Mouse (Mus musculus) intestine, postnatal 0 days (tissue): ENCODE results near the gene Rnf144b. TPM values are rescaled to one million over a fixed set of nuclear protein-coding genes. Genes with fewer than 3 reads are reported as not detected.

ENCODE experiments used
- ATAC-seq: fragments of 200-750 bp; cut with Nextera tagmentation; 2 replicates; pipeline ENCODE4 v1.8.0; 2017; ENCODE audit warnings: mild to moderate bottlenecking, moderate TSS enrichment, moderate library complexity
- H3K27ac ChIP-seq: fragments of 300-500 bp; sonication (generic); 2 replicates; pipeline ENCODE4 v1.5.1; 2014; ENCODE audit warnings: mild to moderate bottlenecking, low read depth, low read length, moderate library complexity
- H3K27me3 ChIP-seq: fragments of 300-500 bp; sonication (generic); replicated peaks from 2 replicates; pipeline ENCODE4 v1.6.1; 2014; ENCODE audit warnings: low read length, mixed read lengths; ENCODE audit not compliant: control insufficient read depth, insufficient read depth
- H3K36me3 ChIP-seq: fragments of 300-500 bp; sonication (generic); 2 replicates; pipeline ENCODE4 v1.6.1; 2014; ENCODE audit warnings: mild to moderate bottlenecking, moderate library complexity; ENCODE audit not compliant: control insufficient read depth, insufficient read depth
- H3K4me1 ChIP-seq: fragments of 300-500 bp; sonication (generic); replicated peaks from 2 replicates; pipeline ENCODE4 v1.6.1; 2014; ENCODE audit warnings: antibody characterized with exemption, low read length, mixed read lengths; ENCODE audit not compliant: control insufficient read depth, insufficient read depth
- H3K4me2 ChIP-seq: fragments of 300-500 bp; sonication (generic); replicated peaks from 2 replicates; pipeline ENCODE4 v1.6.1; 2014; ENCODE audit warnings: low read depth, mild to moderate bottlenecking, moderate library complexity
- H3K4me3 ChIP-seq: fragments of 300-500 bp; sonication (generic); 2 replicates; pipeline ENCODE4 v1.5.1; 2014; ENCODE audit warnings: low read depth, low read length
- H3K9ac ChIP-seq: fragments of 300-500 bp; sonication (generic); 2 replicates; pipeline ENCODE4 v1.6.1; 2014; ENCODE audit warnings: mild to moderate bottlenecking, low read depth, low read length
- H3K9me3 ChIP-seq: fragments of 300-500 bp; sonication (generic); 2 replicates; pipeline ENCODE4 v1.6.1; 2016; ENCODE audit warnings: mixed run types; ENCODE audit not compliant: control insufficient read depth
- CTCF ChIP-seq: sonication (generic); IDR thresholded peaks from 2 replicates; pipeline ENCODE4 v1.5.1; 2016; ENCODE audit warnings: low read depth, mild to moderate bottlenecking, control low read depth, antibody characterized with exemption, moderate library complexity
- WGBS: fragments of 180-500 bp; shearing (Covaris S2); extraction: QIAGEN DNeasy Blood & Tissue Kit; methylation state at CpG from one replicate; pipeline ENCODE4 v1.1.7; 2014; 5-methylcytosine and 5-hydroxymethylcytosine counted together
- polyA plus RNA-seq: library from polyadenylated mRNA; unstranded; fragments of >200 nt; fragmentation: Nextera tagmentation; extraction: Ambion mirVana; gene quantifications from 2 replicates; pipeline ENCODE4 v1.2.1, GENCODE M21; 2015

The Rnf144b gene
- polyA plus RNA-seq = 1.7 and 2.0 TPM in 2 replicates

DNA sequence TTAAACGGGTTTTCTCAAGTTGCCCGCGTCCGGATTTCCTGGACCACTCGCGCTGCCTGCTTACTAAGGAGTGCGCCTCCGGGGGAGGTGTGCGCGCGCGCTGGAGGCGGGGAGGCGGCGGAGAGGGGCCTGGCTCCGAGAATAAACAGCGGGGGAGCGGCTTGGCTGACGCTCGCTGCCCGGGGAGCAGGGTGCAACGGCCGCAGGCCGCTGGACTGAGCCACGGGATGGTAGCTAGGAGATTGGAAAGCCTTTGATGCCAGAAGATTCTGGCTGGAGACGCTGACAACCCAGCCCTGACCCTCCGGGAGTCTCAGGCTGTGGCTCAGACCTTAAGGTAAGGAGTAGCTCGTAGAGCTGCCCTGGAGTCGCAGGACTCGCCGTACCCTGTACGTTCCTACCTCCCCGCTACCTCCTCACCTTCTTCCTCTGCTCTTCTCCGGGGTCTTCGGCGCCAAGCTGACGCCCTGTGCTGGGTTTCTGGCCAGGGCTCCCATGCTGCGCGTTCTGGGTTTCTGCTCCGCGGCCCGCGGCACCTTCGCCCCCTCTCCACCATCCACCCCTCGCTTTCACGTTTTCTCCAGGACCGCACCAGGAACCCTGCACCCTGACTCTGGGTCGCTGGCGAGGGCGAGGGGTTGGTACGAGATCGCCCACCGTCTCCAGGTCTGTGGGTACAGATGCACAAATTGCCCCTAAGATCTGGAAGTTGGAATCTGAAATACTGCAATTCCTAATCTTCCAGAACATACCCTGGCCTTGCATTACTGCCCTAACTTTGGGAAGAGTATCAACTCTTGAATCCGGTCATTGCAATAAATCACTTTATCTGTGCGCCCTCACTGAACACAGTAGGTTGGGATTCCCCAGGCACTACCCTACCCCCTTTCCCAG lies at the start of gene Rnf144b:
TSS of gene Rnf144b (plus strand) at position 120 of the 894 bp plus-strand sequence.
- Histone ChIP-seq H3K4me1 (no peaks in the 10 kb centered on the region; the same call in 1 of the 2 replicates), H3K4me3 (peak within 1 kb of the TSS; percentile 49), H3K4me2 (peak within 1 kb of the TSS; percentile 93), H3K27me3 (peaks cover 8% of the 10 kb centered on the region), H3K9me3 (no peaks in the 10 kb centered on the region), H3K36me3 (no peaks in the 10 kb centered on the region), H3K9ac (0 out of 2 replicates have a peak within 1 kb of the TSS, but pooled peaks have one; percentile 22), H3K27ac (no peak within 1 kb of the TSS)
- WGBS = 2% methylated on average over 55 of the region's 55 CpGs
- no peak for TF ChIP-seq CTCF
- ATAC-seq = no peak

DNA sequence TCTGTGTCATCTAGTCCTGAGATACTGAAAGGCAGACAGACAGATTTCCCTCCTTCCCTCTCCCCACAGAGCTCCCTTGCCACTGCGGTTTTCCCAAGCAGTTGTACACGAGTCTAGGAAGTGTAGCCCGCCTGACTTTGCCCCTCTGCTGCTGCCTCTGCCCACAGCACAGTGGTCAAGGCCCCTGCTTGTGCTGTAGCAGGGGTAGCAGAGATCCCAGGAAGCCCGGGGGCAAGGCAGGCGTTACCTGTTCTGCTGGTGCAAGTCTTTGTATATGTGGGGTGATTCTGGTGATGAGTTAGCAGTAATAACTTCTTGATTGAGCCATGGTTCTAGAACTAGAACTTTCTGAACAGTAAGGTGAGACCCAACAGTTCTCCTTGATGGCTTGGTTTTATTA lies 46.3 kb upstream of the Rnf144b start:
- no peak for ATAC-seq
- no peak for TF ChIP-seq CTCF
- H3K36me3 ChIP-seq = peaks cover 66% of the 10 kb centered on the region
- H3K9ac ChIP-seq = no peak overlapping the region
- no peak overlapping the region for H3K4me2 ChIP-seq
- no peaks in the 10 kb centered on the region for H3K27me3 ChIP-seq
- WGBS = 77% methylated on average over 5 of the region's 5 CpGs
- no peaks in the 10 kb centered on the region for H3K9me3 ChIP-seq
- no peak overlapping the region for H3K27ac ChIP-seq
- no peaks in the 10 kb centered on the region for H3K4me1 ChIP-seq
- no peak overlapping the region for H3K4me3 ChIP-seq

DNA sequence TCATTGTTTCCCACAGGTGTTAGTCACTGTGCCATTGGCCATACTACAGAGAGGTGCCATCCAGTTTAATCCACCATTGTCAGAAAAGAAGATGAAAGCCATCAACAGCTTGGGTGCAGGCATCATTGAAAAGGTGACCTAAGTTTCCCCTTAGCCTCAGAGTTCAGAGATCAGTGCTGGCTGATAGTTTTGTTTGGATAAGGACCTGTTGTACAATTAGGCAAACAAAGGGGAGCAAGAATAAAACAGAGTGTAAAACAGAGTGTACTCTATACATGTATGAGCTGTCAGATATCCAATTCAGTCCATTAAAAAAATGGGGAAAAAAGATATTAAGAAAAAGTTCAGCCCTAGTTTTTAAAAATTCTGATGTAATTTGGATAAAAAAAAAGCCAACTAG lies 45.1 kb upstream of the Rnf144b start:
- H3K36me3 ChIP-seq = peaks cover 61% of the 10 kb centered on the region
- ATAC-seq = no peak
- H3K4me2 ChIP-seq = no peak overlapping the region
- H3K4me3 ChIP-seq = no peak overlapping the region
- no peaks in the 10 kb centered on the region for H3K4me1 ChIP-seq
- H3K27ac ChIP-seq = no peak overlapping the region
- no peaks in the 10 kb centered on the region for H3K9me3 ChIP-seq
- no peaks in the 10 kb centered on the region for H3K27me3 ChIP-seq
- no peak overlapping the region for H3K9ac ChIP-seq
- TF ChIP-seq CTCF = no peak

DNA sequence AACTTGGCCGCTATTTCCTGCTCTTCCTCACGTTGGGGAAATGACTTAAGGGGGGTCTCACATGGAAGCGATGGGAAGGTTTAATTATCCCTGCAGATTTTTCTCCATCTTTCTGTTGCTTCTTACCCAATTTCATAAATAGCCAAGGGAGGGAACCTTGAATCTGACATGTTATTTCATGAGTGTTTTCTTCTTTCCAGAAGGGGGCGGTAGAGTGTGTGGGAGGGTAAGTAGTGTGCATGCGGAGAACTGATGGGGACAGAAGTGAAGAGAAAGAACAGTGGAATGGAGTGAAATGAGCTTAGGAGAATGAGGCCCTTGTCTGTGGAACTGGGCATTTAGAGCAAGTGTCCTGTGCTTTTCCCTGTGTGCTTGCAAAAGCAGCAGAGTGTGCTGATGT lies 43.7 kb upstream of the Rnf144b start:
- Histone ChIP-seq H3K27me3 (no peaks in the 10 kb centered on the region), H3K9ac (no peak overlapping the region), H3K4me1 (no peaks in the 10 kb centered on the region), H3K4me2 (no peak overlapping the region), H3K27ac (no peak overlapping the region), H3K9me3 (no peaks in the 10 kb centered on the region), H3K4me3 (no peak overlapping the region), H3K36me3 (peaks cover 52% of the 10 kb centered on the region)
- no peak for ATAC-seq
- peak; percentile 56 for TF ChIP-seq CTCF
- WGBS = 83% methylated on average over 5 of the region's 5 CpGs

DNA sequence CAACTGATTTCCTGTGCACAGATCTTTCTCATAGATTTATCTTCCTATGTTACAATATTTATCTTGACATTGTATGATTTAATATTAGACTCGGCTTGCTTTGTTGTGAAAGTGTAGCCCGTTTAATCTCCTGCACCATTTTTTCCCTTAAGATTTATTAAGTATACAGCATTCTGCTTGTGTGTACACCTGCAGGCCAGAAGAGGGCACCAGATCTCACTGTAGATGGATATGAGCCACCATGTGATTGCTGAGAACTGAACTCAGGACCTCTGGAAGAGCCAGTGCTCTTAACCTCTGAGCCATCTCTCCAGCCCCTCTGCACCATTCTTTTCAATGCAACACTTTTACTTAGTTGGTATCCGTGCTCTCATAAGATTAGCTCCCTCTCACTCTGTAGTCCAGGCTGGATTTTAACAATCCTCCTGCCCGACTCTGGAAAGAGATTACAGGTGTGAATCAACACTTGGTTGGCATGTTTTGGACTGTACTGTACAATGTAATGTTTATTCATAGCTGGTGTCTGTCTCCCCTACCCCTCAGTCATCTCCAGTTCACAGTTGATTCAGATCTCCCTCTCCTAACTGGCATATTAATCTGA lies 41.5 kb upstream of the Rnf144b start:
- Histone ChIP-seq H3K4me1 (no peaks in the 10 kb centered on the region), H3K27me3 (no peaks in the 10 kb centered on the region), H3K9me3 (no peaks in the 10 kb centered on the region), H3K4me3 (no peak overlapping the region), H3K9ac (no peak overlapping the region), H3K36me3 (peaks cover 47% of the 10 kb centered on the region), H3K4me2 (no peak overlapping the region), H3K27ac (no peak overlapping the region)
- no peak for ATAC-seq
- peak; percentile 62 for TF ChIP-seq CTCF
- 88% methylated on average over 4 of the region's 4 CpGs for WGBS

DNA sequence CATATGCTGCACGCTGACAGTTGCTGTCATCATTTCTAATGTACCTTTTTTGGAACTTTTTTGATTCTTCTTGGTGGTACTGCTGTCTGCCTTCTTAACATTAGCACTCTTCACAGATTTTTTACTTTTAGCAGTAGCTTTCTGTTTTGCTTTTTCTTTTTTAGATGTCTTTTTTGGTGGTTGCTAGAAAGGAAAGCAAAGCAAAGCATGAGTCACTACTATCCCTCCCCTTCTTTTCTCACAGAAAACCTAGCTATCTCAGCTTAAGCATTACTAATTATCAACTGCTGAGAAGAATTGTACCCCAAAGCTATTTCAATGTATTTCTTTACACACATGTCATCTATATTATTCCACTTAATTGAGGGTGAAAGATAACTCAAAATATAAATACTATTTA lies 34.0 kb upstream of the Rnf144b start:
- Histone ChIP-seq H3K36me3 (peaks cover 46% of the 10 kb centered on the region), H3K4me3 (no peak overlapping the region), H3K9ac (no peak overlapping the region), H3K27ac (no peak overlapping the region), H3K9me3 (no peaks in the 10 kb centered on the region), H3K27me3 (no peaks in the 10 kb centered on the region), H3K4me1 (no peaks in the 10 kb centered on the region), H3K4me2 (no peak overlapping the region)
- 88% methylated on average over 1 of the region's 1 CpGs for WGBS
- no peak for TF ChIP-seq CTCF
- no peak for ATAC-seq
